In the genomic region with DNA sequence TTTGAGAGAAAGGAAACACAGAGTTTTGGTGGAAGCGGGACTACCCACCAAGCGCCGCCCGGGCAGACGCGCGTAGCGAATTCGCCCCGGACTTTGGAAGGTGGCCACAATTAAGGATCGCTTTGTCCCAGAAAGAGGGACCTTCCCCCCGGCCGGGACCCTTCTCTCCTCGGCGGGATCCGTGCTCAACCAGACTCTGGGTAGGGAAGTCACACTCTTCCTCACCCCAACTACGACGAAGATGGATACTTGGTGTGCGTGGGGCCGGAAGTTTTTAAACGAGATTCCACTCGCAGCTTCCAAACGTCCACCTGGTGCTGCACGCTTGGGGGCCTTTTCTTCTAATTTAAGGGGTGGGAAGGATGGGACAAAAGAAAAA, we compare ENCODE assay signal across 8 mouse cellular contexts. TPM values are rescaled to one million over a fixed set of nuclear protein-coding genes. Genes with fewer than 3 reads are reported as not detected.
DNase-seq lines count a peak whose midpoint lies in the region; ATAC-seq and TF ChIP-seq lines count a peak whose summit lies in the region.

No protein-coding gene starts in this region.

- peak overlapping the region; percentile 85 for H3K9ac ChIP-seq in heart, postnatal 0 days (replicated peaks; ENCODE audit: low read depth, low read length)
- H3K9ac ChIP-seq in midbrain, postnatal 0 days (replicated peaks; ENCODE audit: low read length, poor library complexity, severe bottlenecking), result peak overlapping the region; percentile 97

- WGBS in heart, postnatal 0 days, result 2% methylated on average over 24 of the region's 24 CpGs
- WGBS in limb, embryonic 10.5 days, result under 1% methylated on average over 24 of the region's 24 CpGs
- WGBS in midbrain, postnatal 0 days, result 1% methylated on average over 24 of the region's 24 CpGs

- H3K9me3 ChIP-seq in heart, postnatal 0 days (replicated peaks; ENCODE audit: control insufficient read depth, low read length), result no peaks in the 10 kb centered on the region
- no peaks in the 10 kb centered on the region for H3K9me3 ChIP-seq in limb, embryonic 10.5 days (replicated peaks)
- no peaks in the 10 kb centered on the region for H3K9me3 ChIP-seq in midbrain, postnatal 0 days (ENCODE audit: low read length)

- no peak for TF ChIP-seq EP300 in heart, postnatal 0 days (IDR thresholded peaks at IDR 0.05; ENCODE audit: low read depth)

- H3K4me2 ChIP-seq in heart, postnatal 0 days (ENCODE audit: low read depth, low read length), result peak overlapping the region; percentile 76
- H3K4me2 ChIP-seq in midbrain, postnatal 0 days (ENCODE audit: low read depth, low read length, poor library complexity, severe bottlenecking), result peak overlapping the region; percentile 97

- H3K4me3 ChIP-seq in heart, postnatal 0 days (ENCODE audit: low read depth, low read length), result peak overlapping the region; percentile 77
- peak overlapping the region; percentile 79 for H3K4me3 ChIP-seq in limb, embryonic 10.5 days
- peak overlapping the region; percentile 86 for H3K4me3 ChIP-seq in midbrain, postnatal 0 days (ENCODE audit: low read depth, low read length)

- no peaks in the 10 kb centered on the region for H3K36me3 ChIP-seq in heart, postnatal 0 days (replicated peaks; ENCODE audit: control insufficient read depth, insufficient read depth, low read length)
- H3K36me3 ChIP-seq in limb, embryonic 10.5 days, result peaks cover 18% of the 10 kb centered on the region
- H3K36me3 ChIP-seq in midbrain, postnatal 0 days (ENCODE audit: insufficient read depth, low read length), result no peaks in the 10 kb centered on the region

- no peaks in the 10 kb centered on the region for H3K27me3 ChIP-seq in heart, postnatal 0 days (ENCODE audit: control insufficient read depth, insufficient read depth, low read length)
- H3K27me3 ChIP-seq in limb, embryonic 10.5 days (ENCODE audit: low read depth, poor library complexity, severe bottlenecking), result no peaks in the 10 kb centered on the region
- H3K27me3 ChIP-seq in midbrain, postnatal 0 days (ENCODE audit: insufficient read depth, low read length), result no peaks in the 10 kb centered on the region

- H3K27ac ChIP-seq in heart, postnatal 0 days (ENCODE audit: low read depth), result peak overlapping the region; percentile 94
- peak overlapping the region; percentile 98 for H3K27ac ChIP-seq in limb, embryonic 10.5 days
- peak overlapping the region; percentile 97 for H3K27ac ChIP-seq in midbrain, postnatal 0 days (ENCODE audit: low read depth, low read length)

- ATAC-seq in CD4-positive, CD25-positive, alpha-beta regulatory T cell, adult 4 months, result no peak
- ATAC-seq in heart, postnatal 0 days (ENCODE audit: insufficient read depth, low read depth), result no peak
- no peak for ATAC-seq in midbrain, postnatal 0 days (ENCODE audit: low FRiP score)

- peaks cover 33% of the 10 kb centered on the region for H3K4me1 ChIP-seq in heart, postnatal 0 days (ENCODE audit: control insufficient read depth, insufficient read depth)
- peaks cover 56% of the 10 kb centered on the region for H3K4me1 ChIP-seq in limb, embryonic 10.5 days
- H3K4me1 ChIP-seq in midbrain, postnatal 0 days (ENCODE audit: insufficient read depth, low read length), result peaks cover 10% of the 10 kb centered on the region

- peak; percentile 13 for DNase-seq in CD4-positive, CD25-positive, alpha-beta regulatory T cell, adult 2 months (ENCODE audit: low read depth, low spot score)
- DNase-seq in right cerebral cortex, postnatal 14 days, result peak; percentile 35
- no peak for DNase-seq in right cerebral cortex, postnatal 4 days
- DNase-seq in heart, postnatal 0 days (ENCODE audit: low spot score), result no peak
- DNase-seq in limb, embryonic 10.5 days (ENCODE audit: low spot score), result peak; percentile 73
- peak; percentile 40 for DNase-seq in midbrain, postnatal 0 days (ENCODE audit: low spot score)
- DNase-seq in frontal cortex, postnatal 25 days (ENCODE audit: low spot score in 2 of 2), result no peak

- TF ChIP-seq CTCF in heart, postnatal 0 days (IDR thresholded peaks at IDR 0.05; ENCODE audit: low read depth), result no peak
- TF ChIP-seq CTCF in midbrain, postnatal 0 days (IDR thresholded peaks at IDR 0.05), result no peak

RNA-seq across cellular contexts. Expression of a gene that starts 36.9 kb away (rescaled TPM):
- polyA plus RNA-seq in CD4-positive, CD25-positive, alpha-beta regulatory T cell, adult 4 months (2017; shearing (Covaris generic)), result 10 to 100 TPM; 34.8 to 49.2 TPM
- 113 and 139 TPM in 2 replicates for total RNA-seq in heart, postnatal 0 days (2014; rRNA removed; ENCODE audit: low replicate concordance)
- 56.2 and 65.9 TPM in 2 replicates for polyA plus RNA-seq in heart, postnatal 0 days (2015; fragmentation: Nextera tagmentation; extraction: Ambion mirVana)
- polyA plus RNA-seq in limb, embryonic 10.5 days (2016; fragmentation: Nextera tagmentation; extraction: Ambion mirVana), result 99.6 and 99.8 TPM in 2 replicates
- 171 and 175 TPM in 2 replicates for total RNA-seq in midbrain, postnatal 0 days (2014; rRNA removed)
- 108 and 111 TPM in 2 replicates for polyA plus RNA-seq in midbrain, postnatal 0 days (2015; fragmentation: Nextera tagmentation; extraction: Ambion mirVana)

RNA-seq across cellular contexts. Expression of a gene that starts 44.7 kb away (rescaled TPM):
- polyA plus RNA-seq in CD4-positive, CD25-positive, alpha-beta regulatory T cell, adult 4 months (2017; shearing (Covaris generic)), result not detected
- 12.2 and 13.1 TPM in 2 replicates for total RNA-seq in heart, postnatal 0 days (2014; rRNA removed; ENCODE audit: low replicate concordance)
- polyA plus RNA-seq in heart, postnatal 0 days (2015; fragmentation: Nextera tagmentation; extraction: Ambion mirVana), result 2.8 and 3.5 TPM in 2 replicates
- 19.9 and 20.3 TPM in 2 replicates for polyA plus RNA-seq in limb, embryonic 10.5 days (2016; fragmentation: Nextera tagmentation; extraction: Ambion mirVana)
- 39.9 and 49.8 TPM in 2 replicates for total RNA-seq in midbrain, postnatal 0 days (2014; rRNA removed)
- 5.9 and 9.5 TPM in 2 replicates for polyA plus RNA-seq in midbrain, postnatal 0 days (2015; fragmentation: Nextera tagmentation; extraction: Ambion mirVana)

Comparison
In these comparisons a context has a peak if more than half of its experiments do, and no peak if none do; other contexts are left out.
1. DNase-seq: peak in CD4-positive, CD25-positive, alpha-beta regulatory T cell, adult 2 months (single experiment), right cerebral cortex, postnatal 14 days (single experiment), limb, embryonic 10.5 days (single experiment) and midbrain, postnatal 0 days (single experiment); none in right cerebral cortex, postnatal 4 days (single experiment), heart, postnatal 0 days (single experiment) and frontal cortex, postnatal 25 days (0 of 2).
2. Peak in every context shown above with its lines, with median percentiles within 50 percentile points of each other: H3K27ac ChIP-seq and H3K4me3 ChIP-seq.